Mouse (Mus musculus) CH12F3 (cell line): Measurements from ENCODE around the gene Pts.

Experiments
- in situ Hi-C: fragments of 300-500 bp; cut with MboI; formaldehyde crosslinking; loops from 2 replicates; pipeline ENCODE4 v1.14.3; 2020; ENCODE audit warnings: low sequenced_read_pairs

Gene Pts

GRCm38 (mm10) chr9:50528293-50528892 lies at the start of gene Pts:
Pts (minus strand) TSS chr9:50528724.
- in situ Hi-C loops: loop anchor here (5.0 to 25.0 kb wide), 2 partner anchors 71 to 1041 kb away; partner anchors contain the start of gene Ttc12

- in situ Hi-C loops: no loop called here
These were observed 41.3 kb upstream of the Pts start for GRCm38 (mm10) chr9:50569599-50570525.

GRCm38 (mm10) chr9:50567881-50568280 lies 39.4 kb upstream of the Pts start:
- in situ Hi-C loops: no loop called here

- in situ Hi-C loops: no loop called here
These were observed 38.8 kb upstream of the Pts start for GRCm38 (mm10) chr9:50567372-50567771.

GRCm38 (mm10) chr9:50565940-50566339 lies 37.4 kb upstream of the Pts start:
- in situ Hi-C loops: no loop called here

GRCm38 (mm10) chr9:50565173-50565572 lies 36.6 kb upstream of the Pts start:
- in situ Hi-C loops: no loop called here

GRCm38 (mm10) chr9:50561918-50562360 lies 33.4 kb upstream of the Pts start:
- in situ Hi-C loops: no loop called here

- in situ Hi-C loops: no loop called here
These were observed 32.8 kb upstream of the Pts start, which contains the start of gene Tex12 for GRCm38 (mm10) chr9:50561145-50561917. Tex12 (minus strand) TSS chr9:50561325.

GRCm38 (mm10) chr9:50555094-50555446 lies 26.5 kb upstream of the Pts start, which contains the start of gene Bco2:
Bco2 (minus strand) TSS chr9:50555181.
- in situ Hi-C loops: no loop called here

- in situ Hi-C loops: no loop called here
These were observed 25.9 kb upstream of the Pts start, which contains the start of gene Il18 for GRCm38 (mm10) chr9:50554241-50555093. Il18 (plus strand) TSS chr9:50554827.

- in situ Hi-C loops: no loop called here
These were observed 25.0 kb upstream of the Pts start for GRCm38 (mm10) chr9:50553547-50553946.

- in situ Hi-C loops: no loop called here
These were observed 23.7 kb upstream of the Pts start for GRCm38 (mm10) chr9:50552206-50552605.

GRCm38 (mm10) chr9:50548936-50549335 lies 20.4 kb upstream of the Pts start:
- in situ Hi-C loops: loop anchor here (25.0 kb wide), 1 partner anchor 1062 kb away; the partner anchor contains the start of gene Ttc12

- in situ Hi-C loops: loop anchor here (25.0 kb wide), 1 partner anchor 1061 kb away; the partner anchor contains the start of gene Ttc12
These were observed 19.4 kb upstream of the Pts start for GRCm38 (mm10) chr9:50547859-50548478.

GRCm38 (mm10) chr9:50542401-50542800 lies 13.9 kb upstream of the Pts start:
- in situ Hi-C loops: loop anchor here (25.0 kb wide), 1 partner anchor 1055 kb away; the partner anchor contains the start of gene Ttc12

- in situ Hi-C loops: loop anchor here (25.0 kb wide), 1 partner anchor 1053 kb away; the partner anchor contains the start of gene Ttc12
These were observed 11.6 kb upstream of the Pts start for GRCm38 (mm10) chr9:50540170-50540569.

- in situ Hi-C loops: loop anchor here (10.0 to 25.0 kb wide), 2 partner anchors 202 to 1050 kb away; partner anchors contain the start of gene Ttc12
These were observed 8.8 kb upstream of the Pts start for GRCm38 (mm10) chr9:50537295-50537694.

- in situ Hi-C loops: loop anchor here (10.0 to 25.0 kb wide), 2 partner anchors 202 to 1049 kb away; partner anchors contain the start of gene Ttc12
These were observed 8.1 kb upstream of the Pts start for GRCm38 (mm10) chr9:50536603-50537135.

- in situ Hi-C loops: loop anchor here (10.0 to 25.0 kb wide), 2 partner anchors 201 to 1049 kb away; partner anchors contain the start of gene Ttc12
These were observed 7.4 kb upstream of the Pts start for GRCm38 (mm10) chr9:50535930-50536329.
